Mouse (Mus musculus) liver, embryonic 14.5 days (tissue): ENCODE results near the gene Nudt9.

ENCODE experiments used
- CTCF ChIP-seq: IDR thresholded peaks from 2 replicates; pipeline ENCODE4 v1.5.1; 2016; ENCODE audit warnings: antibody characterized with exemption, low read depth, control low read depth
- EP300 ChIP-seq: IDR thresholded peaks from 2 replicates; pipeline ENCODE4 v1.6.1; 2016; ENCODE audit warnings: antibody characterized with exemption, low read depth

DNA sequence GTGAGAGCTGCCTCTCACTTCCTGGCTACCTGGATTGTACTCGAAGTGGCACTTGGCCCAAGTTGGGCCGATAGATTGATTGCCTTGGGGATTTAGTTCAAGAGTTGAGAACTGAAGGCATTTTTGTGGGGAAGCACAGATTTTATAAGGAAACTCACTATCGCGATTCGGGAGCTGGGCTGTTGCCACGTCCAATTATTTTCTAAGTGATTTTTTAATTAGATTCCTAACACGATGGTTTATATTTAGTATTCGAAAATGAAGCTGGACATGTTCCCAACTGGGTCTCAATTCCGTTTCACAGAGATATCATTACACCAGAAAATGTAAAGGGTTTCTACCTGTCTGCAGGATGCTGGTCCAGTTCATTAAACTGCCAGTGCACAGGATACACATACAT is 39.3 kb downstream of the Nudt9 start:
- TF ChIP-seq CTCF (no peak), EP300 (no peak)
